Mouse (Mus musculus) megakaryocyte, embryonic 14.5 days (primary cell): Measurements from ENCODE around the gene Zfp148.

ENCODE experiments used
- FLI1 ChIP-seq: IDR thresholded peaks from 2 replicates; pipeline ENCODE4 v1.6.1; 2012; ENCODE audit warnings: low read length, inconsistent platforms, mixed read lengths
- GATA1 ChIP-seq: IDR thresholded peaks from 3 replicates; pipeline ENCODE4 v1.6.1; 2012; ENCODE audit warnings: mixed read lengths, low read length, inconsistent platforms, borderline replicate concordance

DNA sequence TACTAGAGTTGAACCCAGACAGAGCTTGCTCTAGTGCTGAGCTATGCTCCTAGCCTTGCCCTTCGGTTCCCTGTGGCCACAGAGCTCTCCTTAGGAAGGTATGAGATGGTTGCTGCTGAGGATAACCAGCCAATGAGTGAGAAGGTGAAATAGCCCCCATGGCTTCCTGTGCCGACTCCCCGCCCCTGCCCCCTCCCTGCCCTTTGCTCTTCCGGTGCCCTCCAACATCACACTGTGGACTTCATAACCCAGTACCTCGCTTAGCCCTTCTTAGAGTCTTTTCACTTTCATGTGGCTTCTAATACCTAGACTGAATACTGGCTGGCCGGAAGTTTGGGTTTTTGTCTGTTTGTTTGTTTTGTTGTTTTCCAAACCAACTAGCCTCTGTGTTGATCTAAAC is 9.8 kb upstream of the Zfp148 start:
- TF ChIP-seq GATA1: no peak
- TF ChIP-seq FLI1: no peak
